ENCODE assay signal across 15 mouse cellular contexts in the genomic region with DNA sequence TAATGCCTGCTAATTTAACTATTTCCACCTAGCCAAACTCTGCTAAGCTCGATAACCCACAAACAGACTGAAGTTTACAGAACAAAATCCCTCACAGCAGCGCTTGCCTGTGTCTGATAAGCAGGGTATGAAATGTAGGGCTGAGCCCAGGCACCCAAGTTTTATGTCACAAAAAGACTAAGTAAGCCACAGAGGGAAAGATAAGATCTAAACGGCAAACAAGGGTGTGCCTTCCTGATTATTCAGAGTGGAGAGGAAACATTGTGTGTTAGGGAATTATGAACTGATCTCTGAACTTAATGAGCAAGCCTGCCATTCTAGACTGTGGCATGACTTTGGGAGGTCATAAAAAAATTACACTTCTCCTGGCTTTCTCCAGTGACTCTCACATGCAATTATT.
DNase-seq lines count a peak whose midpoint lies in the region; ATAC-seq and TF ChIP-seq lines count a peak whose summit lies in the region.
"Had no signal": no experiment of that assay in that cellular context is flagged by ENCODE, and none has a peak within 500 bp of the region (broad histone marks: within the 10 kb centered on the region; RNA-seq: fewer than 3 reads in every experiment).

No protein-coding gene starts in this region.

- peak; percentile 96 for ATAC-seq in liver, postnatal 0 days
- ATAC-seq in hindbrain, embryonic 13.5 days (ENCODE audit: low FRiP score), result no peak
- ATAC-seq: midbrain, embryonic 15.5 days had no signal

- H3K27me3 ChIP-seq in heart, embryonic 10.5 days (ENCODE audit: insufficient read depth, poor library complexity, severe bottlenecking), result no peaks in the 10 kb centered on the region
- no peaks in the 10 kb centered on the region for H3K27me3 ChIP-seq in liver, postnatal 0 days (ENCODE audit: insufficient read depth, low read length)
- no peaks in the 10 kb centered on the region for H3K27me3 ChIP-seq in hindbrain, embryonic 13.5 days
- H3K27me3 ChIP-seq: embryonic facial prominence, embryonic 15.5 days; midbrain, embryonic 15.5 days had no signal

- TF ChIP-seq CTCF in liver, postnatal 0 days (IDR thresholded peaks at IDR 0.05; ENCODE audit: low read depth), result no peak

- DNase-seq in heart, embryonic 10.5 days (ENCODE audit: low spot score), result peak; percentile 79
- DNase-seq in heart, adult 9 months (ENCODE audit: low spot score in 2 of 2), result no peak
- DNase-seq in CD4-positive helper T cell, adult 2 months (ENCODE audit: low read depth, low spot score), result peak; percentile 6
- peak; percentile 2 for DNase-seq in induced T-regulatory cell, adult 2 months (ENCODE audit: low read depth)
- DNase-seq in liver, postnatal 0 days, result peak; percentile 19
- DNase-seq in cerebellum, adult 9-11 months, result no peak
- DNase-seq in cerebellum, adult 8-10 months, result no peak
- DNase-seq: adrenal gland, postnatal 14 days; cerebellum, postnatal 10 days; layer of hippocampus, adult 9-11 months; lung, adult 18-20 months; thymus, postnatal 36 days had no signal

- no peaks in the 10 kb centered on the region for H3K36me3 ChIP-seq in heart, embryonic 10.5 days
- no peaks in the 10 kb centered on the region for H3K36me3 ChIP-seq in liver, postnatal 0 days (replicated peaks; ENCODE audit: insufficient read depth, low read length)
- H3K36me3 ChIP-seq in hindbrain, embryonic 13.5 days, result no peaks in the 10 kb centered on the region
- H3K36me3 ChIP-seq: embryonic facial prominence, embryonic 15.5 days; midbrain, embryonic 15.5 days had no signal

- H3K4me3 ChIP-seq in heart, embryonic 10.5 days, result no peak overlapping the region
- no peak overlapping the region for H3K4me3 ChIP-seq in liver, postnatal 0 days (ENCODE audit: low read depth, low read length)
- no peak overlapping the region for H3K4me3 ChIP-seq in hindbrain, embryonic 13.5 days
- H3K4me3 ChIP-seq: embryonic facial prominence, embryonic 15.5 days; midbrain, embryonic 15.5 days had no signal

- 39% methylated on average over 3 of the region's 3 CpGs for WGBS in heart, embryonic 10.5 days
- WGBS in liver, postnatal 0 days (ENCODE audit: insufficient replicate concordance), result 9% methylated on average over 3 of the region's 3 CpGs
- WGBS in hindbrain, embryonic 13.5 days, result 87% methylated on average over 3 of the region's 3 CpGs

- H3K4me1 ChIP-seq in heart, embryonic 10.5 days, result no peaks in the 10 kb centered on the region
- H3K4me1 ChIP-seq in liver, postnatal 0 days (ENCODE audit: insufficient read depth), result peaks cover 3% of the 10 kb centered on the region; the same call in 1 of the 2 replicates
- H3K4me1 ChIP-seq in hindbrain, embryonic 13.5 days (replicated peaks), result no peaks in the 10 kb centered on the region
- H3K4me1 ChIP-seq: embryonic facial prominence, embryonic 15.5 days; midbrain, embryonic 15.5 days had no signal

- H3K27ac ChIP-seq in heart, embryonic 10.5 days, result no peak overlapping the region
- 0 out of 2 replicates have a peak overlapping the region, but pooled peaks have one; percentile 48 for H3K27ac ChIP-seq in liver, postnatal 0 days (ENCODE audit: low read depth)
- no peak overlapping the region for H3K27ac ChIP-seq in hindbrain, embryonic 13.5 days
- H3K27ac ChIP-seq: embryonic facial prominence, embryonic 15.5 days; midbrain, embryonic 15.5 days had no signal

- no peaks in the 10 kb centered on the region for H3K9me3 ChIP-seq in heart, embryonic 10.5 days
- H3K9me3 ChIP-seq in liver, postnatal 0 days (ENCODE audit: low read length), result no peaks in the 10 kb centered on the region
- H3K9me3 ChIP-seq in hindbrain, embryonic 13.5 days, result no peaks in the 10 kb centered on the region
- H3K9me3 ChIP-seq: embryonic facial prominence, embryonic 15.5 days; midbrain, embryonic 15.5 days had no signal

- no peak overlapping the region for H3K9ac ChIP-seq in liver, postnatal 0 days (replicated peaks)
- H3K9ac ChIP-seq in hindbrain, embryonic 13.5 days, result no peak overlapping the region
- H3K9ac ChIP-seq: embryonic facial prominence, embryonic 15.5 days; midbrain, embryonic 15.5 days had no signal

- no peak overlapping the region for H3K4me2 ChIP-seq in liver, postnatal 0 days (ENCODE audit: low read depth, low read length)
- no peak overlapping the region for H3K4me2 ChIP-seq in hindbrain, embryonic 13.5 days
- H3K4me2 ChIP-seq: embryonic facial prominence, embryonic 15.5 days; midbrain, embryonic 15.5 days had no signal

- peak; percentile 98 for TF ChIP-seq EP300 in liver, postnatal 0 days (IDR thresholded peaks at IDR 0.05; ENCODE audit: low read depth)

Comparison
In these comparisons a context has a peak if more than half of its experiments do, and no peak if none do; other contexts are left out.
1. DNase-seq: peak in heart, embryonic 10.5 days (single experiment), CD4-positive helper T cell, adult 2 months (single experiment), induced T-regulatory cell, adult 2 months (single experiment) and liver, postnatal 0 days (single experiment); none in heart, adult 9 months (0 of 2), cerebellum, adult 9-11 months (single experiment) and cerebellum, adult 8-10 months (single experiment).